Mouse (Mus musculus): ENCODE results near the gene Pik3r4.

DNA sequence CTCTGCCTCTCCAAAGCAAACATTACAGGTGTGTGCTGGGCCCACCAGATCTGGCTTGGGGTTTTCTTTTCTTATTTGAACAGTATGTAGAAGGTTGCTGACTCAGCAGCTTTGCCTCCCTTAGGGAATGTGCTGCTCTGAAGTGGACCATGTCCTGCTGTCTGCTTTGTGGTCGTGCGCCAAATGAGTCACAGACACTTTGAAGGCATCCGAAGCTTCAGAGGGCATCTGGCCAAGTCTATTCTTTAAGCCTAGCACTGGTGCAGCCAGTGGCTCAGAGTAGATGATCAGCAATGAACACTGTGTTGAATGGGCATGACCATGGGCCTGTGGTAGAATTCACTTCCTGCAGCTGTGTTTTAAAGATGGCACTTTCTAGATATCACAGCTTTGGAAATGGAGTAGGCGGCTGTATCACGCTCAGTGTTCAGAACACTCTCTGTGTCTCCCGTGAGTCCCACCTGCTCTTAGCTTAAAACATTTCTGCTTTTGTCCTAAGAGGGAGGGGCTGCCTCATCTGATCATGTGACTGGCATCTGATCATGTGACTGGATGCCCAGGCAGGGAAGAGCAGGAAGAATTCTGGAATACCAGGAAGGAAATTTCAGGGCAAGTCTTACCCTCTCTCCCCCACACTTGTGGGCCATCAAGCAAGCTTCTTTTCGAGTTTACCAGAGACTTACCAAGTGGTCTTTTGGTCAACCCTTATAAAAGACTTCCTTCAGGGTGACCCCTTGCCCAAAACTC is 54.2 kb downstream of the Pik3r4 start:
- TF ChIP-seq CTCF (IDR thresholded peaks at IDR 0.05; ENCODE audit: control insufficient read depth, insufficient read depth, low read length) (no peak), POLR2A (IDR thresholded peaks at IDR 0.05; ENCODE audit: borderline replicate concordance, control insufficient read depth, low read depth, low read length) (no peak)

Measured in bone marrow, adult 2 months (tissue).